Mouse (Mus musculus) heart, adult 2 months (tissue): ENCODE measurements around the gene Ap1g1.

ENCODE experiments used
- CTCF ChIP-seq: fragments of 200-600 bp; IDR thresholded peaks from 2 replicates; pipeline ENCODE4 v1.8.1; 2022; ENCODE audit warnings: antibody characterized with exemption, mild to moderate bottlenecking, moderate library complexity
- EP300 ChIP-seq: fragments of 200-500 bp; IDR thresholded peaks from 2 replicates; pipeline ENCODE4 v1.6.1; 2011; ENCODE audit warnings: low read depth, low read length, control low read depth; ENCODE audit not compliant: insufficient read depth
- POLR2A ChIP-seq: fragments of 200-500 bp; IDR thresholded peaks from 2 replicates; pipeline ENCODE4 v1.6.1; 2011; ENCODE audit warnings: mild to moderate bottlenecking, low read depth, low read length, control low read depth; ENCODE audit not compliant: insufficient read depth

- no peak for TF ChIP-seq CTCF
- no peak for TF ChIP-seq POLR2A
- TF ChIP-seq EP300, result peak; percentile 33; the same call in 1 of the 2 replicates
Observed at GRCm38 (mm10) chr8:109810434-109810833, 32.1 kb downstream of the Ap1g1 start.
